In the genomic region with DNA sequence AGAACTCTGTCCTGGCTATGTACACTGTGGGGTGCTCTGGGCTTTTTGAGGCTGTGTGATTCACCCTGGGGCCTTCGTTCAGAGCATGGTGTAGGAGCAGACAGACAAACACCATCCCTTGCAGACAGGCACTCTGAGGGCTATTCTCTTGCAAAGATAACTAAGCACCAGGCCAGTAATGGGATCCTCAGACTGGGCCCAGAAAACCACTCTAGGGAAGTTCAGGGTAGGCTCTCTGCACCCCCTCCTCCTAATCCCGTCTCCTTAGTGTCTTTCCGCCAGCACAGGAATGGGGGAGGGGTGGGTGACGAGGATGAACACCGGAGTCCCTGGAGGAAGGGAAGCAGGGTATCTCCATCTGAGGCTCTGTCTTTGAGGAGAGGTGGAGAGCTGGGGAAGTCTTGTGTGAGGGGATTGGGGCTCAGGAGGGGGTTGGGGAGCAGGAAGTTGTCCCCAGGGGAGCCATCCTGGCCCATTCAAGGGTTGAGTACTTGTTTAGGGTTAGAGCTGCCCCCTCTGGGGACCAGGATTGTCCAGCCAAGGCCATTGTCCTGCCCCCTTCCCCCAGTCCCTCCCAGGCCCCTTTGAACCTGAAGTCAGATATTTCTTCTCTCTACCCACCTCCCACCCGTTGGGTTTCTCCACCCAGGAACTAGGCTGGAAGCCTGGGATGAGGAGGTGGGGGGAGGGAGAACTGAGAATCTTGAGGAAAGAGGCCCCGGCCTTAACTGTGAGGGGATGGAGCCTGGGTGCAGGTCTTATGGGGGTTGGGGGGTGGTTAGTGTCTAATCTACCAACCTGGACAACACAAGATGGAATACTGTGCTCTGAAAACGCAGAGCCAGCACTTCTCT, we compare ENCODE assay signal across 26 mouse cellular contexts. TPM values are rescaled to one million over a fixed set of nuclear protein-coding genes. Genes with fewer than 3 reads are reported as not detected.
DNase-seq lines count a peak whose midpoint lies in the region; ATAC-seq and TF ChIP-seq lines count a peak whose summit lies in the region.
"Had no signal": no experiment of that assay in that cellular context is flagged by ENCODE, and none has a peak within 500 bp of the region (broad histone marks: within the 10 kb centered on the region; RNA-seq: fewer than 3 reads in every experiment).

No protein-coding gene starts in this region.

- H3K9ac ChIP-seq in forebrain, embryonic 13.5 days: 0 out of 2 replicates have a peak overlapping the region, but pooled peaks have one; percentile 18
- no peak overlapping the region for H3K9ac ChIP-seq in forebrain, embryonic 14.5 days (ENCODE audit: low read length)
- H3K9ac ChIP-seq in kidney, embryonic 16.5 days (replicated peaks; ENCODE audit: low read length): no peak overlapping the region
- H3K9ac ChIP-seq: forebrain, embryonic 15.5 days; hindbrain, embryonic 12.5 days had no signal

- TF ChIP-seq CTCF in testis, adult 2 months (IDR thresholded peaks at IDR 0.05; ENCODE audit: control insufficient read depth, insufficient read depth, insufficient replicate concordance, low read depth, low read length): no peak

- DNase-seq in forebrain, embryonic 14.5 days (ENCODE audit: low spot score): no peak
- DNase-seq in testis, postnatal 14 days (ENCODE audit: low spot score): no peak
- DNase-seq in embryonic facial prominence, embryonic 10.5 days (ENCODE audit: low spot score): no peak
- DNase-seq: adrenal gland, postnatal 14 days; B cell, adult 2 months; cerebellum, adult 18-20 months; cerebellum, adult 9-11 months; cerebellum, postnatal 36 days; gastrocnemius, postnatal 36 days; heart, adult 11 months; heart, postnatal 10 days; heart, postnatal 4 days had no signal

- no peaks in the 10 kb centered on the region for H3K9me3 ChIP-seq in forebrain, embryonic 13.5 days (replicated peaks)
- H3K9me3 ChIP-seq in forebrain, embryonic 14.5 days (replicated peaks; ENCODE audit: control insufficient read depth, low read length): no peaks in the 10 kb centered on the region
- no peaks in the 10 kb centered on the region for H3K9me3 ChIP-seq in embryonic facial prominence, embryonic 10.5 days
- no peaks in the 10 kb centered on the region for H3K9me3 ChIP-seq in kidney, embryonic 16.5 days (ENCODE audit: low read length)
- H3K9me3 ChIP-seq: forebrain, embryonic 15.5 days; G1E; heart, embryonic 10.5 days; hindbrain, embryonic 12.5 days had no signal

- H3K4me2 ChIP-seq in forebrain, embryonic 13.5 days: no peak overlapping the region
- H3K4me2 ChIP-seq in forebrain, embryonic 14.5 days (ENCODE audit: low read length): no peak overlapping the region
- no peak overlapping the region for H3K4me2 ChIP-seq in kidney, embryonic 16.5 days (replicated peaks; ENCODE audit: low read depth, low read length)
- H3K4me2 ChIP-seq: forebrain, embryonic 15.5 days; hindbrain, embryonic 12.5 days had no signal

- H3K36me3 ChIP-seq in forebrain, embryonic 13.5 days (ENCODE audit: poor library complexity, severe bottlenecking): no peaks in the 10 kb centered on the region
- no peaks in the 10 kb centered on the region for H3K36me3 ChIP-seq in forebrain, embryonic 14.5 days (ENCODE audit: control insufficient read depth, insufficient read depth, low read length)
- H3K36me3 ChIP-seq in testis, adult 2 months (ENCODE audit: control insufficient read depth, insufficient read depth, low read length): no peaks in the 10 kb centered on the region
- no peaks in the 10 kb centered on the region for H3K36me3 ChIP-seq in embryonic facial prominence, embryonic 10.5 days (replicated peaks)
- H3K36me3 ChIP-seq in kidney, embryonic 16.5 days (ENCODE audit: insufficient read depth, low read length): no peaks in the 10 kb centered on the region
- H3K36me3 ChIP-seq: forebrain, embryonic 15.5 days; G1E; heart, embryonic 10.5 days; hindbrain, embryonic 12.5 days had no signal

- WGBS in forebrain, embryonic 13.5 days: 15% methylated on average over 8 of the region's 8 CpGs
- 16% methylated on average over 8 of the region's 8 CpGs for WGBS in forebrain, embryonic 14.5 days
- 11% methylated on average over 8 of the region's 8 CpGs for WGBS in embryonic facial prominence, embryonic 10.5 days
- WGBS in kidney, embryonic 16.5 days: 27% methylated on average over 8 of the region's 8 CpGs

- TF ChIP-seq POLR2A in testis, adult 2 months (IDR thresholded peaks at IDR 0.05; ENCODE audit: control insufficient read depth, low read depth, low read length): no peak

- no peak for ATAC-seq in forebrain, embryonic 13.5 days
- ATAC-seq in forebrain, embryonic 14.5 days: no peak
- ATAC-seq in cerebellum, adult (ENCODE audit: insufficient number of reproducible peaks, low FRiP score, low TSS enrichment): no peak
- ATAC-seq in kidney, embryonic 16.5 days (ENCODE audit: low FRiP score, low TSS enrichment): no peak
- ATAC-seq: activated CD4-positive, CD25-positive, alpha-beta regulatory T cell, adult 4 months; CD4-positive, CD25-positive, alpha-beta regulatory T cell, adult 4 months; forebrain, embryonic 15.5 days; hindbrain, postnatal 0 days had no signal

- H3K4me1 ChIP-seq in forebrain, embryonic 13.5 days: no peaks in the 10 kb centered on the region
- H3K4me1 ChIP-seq in forebrain, embryonic 14.5 days (ENCODE audit: control insufficient read depth, insufficient read depth, low read length): peaks cover 4% of the 10 kb centered on the region; the same call in 1 of the 2 replicates
- H3K4me1 ChIP-seq in testis, adult 2 months (ENCODE audit: control insufficient read depth, insufficient read depth, low read length): peaks cover 6% of the 10 kb centered on the region
- H3K4me1 ChIP-seq in embryonic facial prominence, embryonic 10.5 days: peaks cover 29% of the 10 kb centered on the region
- no peaks in the 10 kb centered on the region for H3K4me1 ChIP-seq in kidney, embryonic 16.5 days (ENCODE audit: insufficient read depth, low read length)
- H3K4me1 ChIP-seq: forebrain, embryonic 15.5 days had no signal

- no peak overlapping the region for H3K4me3 ChIP-seq in forebrain, embryonic 13.5 days
- no peak overlapping the region for H3K4me3 ChIP-seq in forebrain, embryonic 14.5 days (ENCODE audit: low read depth, low read length)
- H3K4me3 ChIP-seq in testis, adult 2 months (ENCODE audit: control insufficient read depth, low read depth, low read length): peak overlapping the region; percentile 74
- peak overlapping the region; percentile 8; the same call in 1 of the 2 replicates for H3K4me3 ChIP-seq in embryonic facial prominence, embryonic 10.5 days
- H3K4me3 ChIP-seq in kidney, embryonic 16.5 days (ENCODE audit: low read length): no peak overlapping the region
- H3K4me3 ChIP-seq: forebrain, embryonic 15.5 days; heart, embryonic 10.5 days; hindbrain, embryonic 12.5 days had no signal

- no peak overlapping the region for H3K27ac ChIP-seq in forebrain, embryonic 13.5 days
- H3K27ac ChIP-seq in forebrain, embryonic 14.5 days (ENCODE audit: low read depth, low read length): no peak overlapping the region
- no peak overlapping the region for H3K27ac ChIP-seq in testis, adult 2 months (ENCODE audit: control insufficient read depth, insufficient read depth, low read depth, low read length)
- no peak overlapping the region for H3K27ac ChIP-seq in embryonic facial prominence, embryonic 10.5 days (replicated peaks)
- no peak overlapping the region for H3K27ac ChIP-seq in kidney, embryonic 16.5 days (ENCODE audit: low read length)
- H3K27ac ChIP-seq: forebrain, embryonic 15.5 days; heart, embryonic 10.5 days; hindbrain, embryonic 12.5 days; hindbrain, postnatal 0 days had no signal

- H3K27me3 ChIP-seq in forebrain, embryonic 13.5 days: peaks cover 52% of the 10 kb centered on the region
- peaks cover 18% of the 10 kb centered on the region for H3K27me3 ChIP-seq in forebrain, embryonic 14.5 days (replicated peaks; ENCODE audit: control insufficient read depth, insufficient read depth, low read length)
- no peaks in the 10 kb centered on the region for H3K27me3 ChIP-seq in testis, adult 2 months (ENCODE audit: control insufficient read depth, insufficient read depth, low read length)
- peaks cover 78% of the 10 kb centered on the region for H3K27me3 ChIP-seq in embryonic facial prominence, embryonic 10.5 days (replicated peaks; ENCODE audit: low read depth, poor library complexity, severe bottlenecking)
- H3K27me3 ChIP-seq in kidney, embryonic 16.5 days (ENCODE audit: insufficient read depth, low read length): peaks cover 17% of the 10 kb centered on the region

RNA-seq across cellular contexts. Expression of gene Pou5f1, which starts 1.0 kb away (rescaled TPM):
- not detected in 2 replicates for polyA plus RNA-seq in forebrain, embryonic 13.5 days (2015; fragmentation: Nextera tagmentation; extraction: Ambion mirVana)
- polyA plus RNA-seq in forebrain, embryonic 14.5 days (2014; fragmentation: Nextera tagmentation; extraction: Ambion mirVana): 0.20 TPM in 1 of 2 replicates, not detected in the other
- 9.6 and 11.1 TPM in 2 replicates for polyA plus RNA-seq in testis, adult 2 months (2012; rRNA removed)
- polyA plus RNA-seq in embryonic facial prominence, embryonic 10.5 days (2016; fragmentation: Nextera tagmentation; extraction: Ambion mirVana): not detected in 2 replicates
- 0.19 TPM in 1 of 2 replicates, not detected in the other for polyA plus RNA-seq in kidney, embryonic 16.5 days (2015; fragmentation: Nextera tagmentation; extraction: Ambion mirVana)
- polyA plus RNA-seq: embryonic facial prominence, embryonic 14.5 days; forebrain, embryonic 15.5 days; G1E; heart, embryonic 14.5 days; hindbrain, embryonic 12.5 days; hindbrain, postnatal 0 days; intestine, embryonic 14.5 days had no signal

RNA-seq across cellular contexts. Expression of gene Tcf19, which starts 11.8 kb away (rescaled TPM):
- 54.4 and 55.5 TPM in 2 replicates for polyA plus RNA-seq in forebrain, embryonic 13.5 days (2015; fragmentation: Nextera tagmentation; extraction: Ambion mirVana)
- polyA plus RNA-seq in forebrain, embryonic 14.5 days (2014; fragmentation: Nextera tagmentation; extraction: Ambion mirVana): 40.8 and 48.8 TPM in 2 replicates
- polyA plus RNA-seq in testis, adult 2 months (2012; rRNA removed): 2.5 and 2.6 TPM in 2 replicates
- 43.7 and 45.5 TPM in 2 replicates for polyA plus RNA-seq in embryonic facial prominence, embryonic 10.5 days (2016; fragmentation: Nextera tagmentation; extraction: Ambion mirVana)
- 72.9 and 77.2 TPM in 2 replicates for polyA plus RNA-seq in kidney, embryonic 16.5 days (2015; fragmentation: Nextera tagmentation; extraction: Ambion mirVana)

RNA-seq across cellular contexts. Expression of gene Cchcr1, which starts 12.0 kb away (rescaled TPM):
- 11.7 and 13.8 TPM in 2 replicates for polyA plus RNA-seq in forebrain, embryonic 13.5 days (2015; fragmentation: Nextera tagmentation; extraction: Ambion mirVana)
- polyA plus RNA-seq in forebrain, embryonic 14.5 days (2014; fragmentation: Nextera tagmentation; extraction: Ambion mirVana): 4.7 and 6.5 TPM in 2 replicates
- polyA plus RNA-seq in testis, adult 2 months (2012; rRNA removed): 294 and 295 TPM in 2 replicates
- 24.2 and 25.0 TPM in 2 replicates for polyA plus RNA-seq in embryonic facial prominence, embryonic 10.5 days (2016; fragmentation: Nextera tagmentation; extraction: Ambion mirVana)
- polyA plus RNA-seq in kidney, embryonic 16.5 days (2015; fragmentation: Nextera tagmentation; extraction: Ambion mirVana): 17.3 and 20.5 TPM in 2 replicates

RNA-seq across cellular contexts. Expression of gene Psors1c2, which starts 28.1 kb away (rescaled TPM):
- 1.4 and 2.1 TPM in 2 replicates for polyA plus RNA-seq in forebrain, embryonic 13.5 days (2015; fragmentation: Nextera tagmentation; extraction: Ambion mirVana)
- 0.28 and 0.36 TPM in 2 replicates for polyA plus RNA-seq in forebrain, embryonic 14.5 days (2014; fragmentation: Nextera tagmentation; extraction: Ambion mirVana)
- polyA plus RNA-seq in testis, adult 2 months (2012; rRNA removed): 2.5 and 3.6 TPM in 2 replicates
- polyA plus RNA-seq in embryonic facial prominence, embryonic 10.5 days (2016; fragmentation: Nextera tagmentation; extraction: Ambion mirVana): 1.6 and 1.9 TPM in 2 replicates
- 1.5 TPM in 2 replicates for polyA plus RNA-seq in kidney, embryonic 16.5 days (2015; fragmentation: Nextera tagmentation; extraction: Ambion mirVana)
- polyA plus RNA-seq: activated CD4-positive, CD25-positive, alpha-beta regulatory T cell, adult 4 months had no signal

RNA-seq across cellular contexts. Expression of gene H2-Q10, which starts 35.0 kb away (rescaled TPM):
- 0.55 TPM in 1 of 2 replicates, not detected in the other for polyA plus RNA-seq in forebrain, embryonic 13.5 days (2015; fragmentation: Nextera tagmentation; extraction: Ambion mirVana)
- polyA plus RNA-seq in forebrain, embryonic 14.5 days (2014; fragmentation: Nextera tagmentation; extraction: Ambion mirVana): 0.23 TPM in 1 of 2 replicates, not detected in the other
- 0.19 and 0.33 TPM in 2 replicates for polyA plus RNA-seq in testis, adult 2 months (2012; rRNA removed)
- 0.39 and 0.57 TPM in 2 replicates for polyA plus RNA-seq in embryonic facial prominence, embryonic 10.5 days (2016; fragmentation: Nextera tagmentation; extraction: Ambion mirVana)
- 1.4 and 1.6 TPM in 2 replicates for polyA plus RNA-seq in kidney, embryonic 16.5 days (2015; fragmentation: Nextera tagmentation; extraction: Ambion mirVana)
- polyA plus RNA-seq: G1E had no signal

Comparison
In these comparisons a context has a peak if more than half of its experiments do, and no peak if none do; other contexts are left out.
1. H3K4me3 ChIP-seq: peak in testis, adult 2 months (single experiment) and embryonic facial prominence, embryonic 10.5 days (single experiment); none in forebrain, embryonic 13.5 days (single experiment), forebrain, embryonic 14.5 days (single experiment) and kidney, embryonic 16.5 days (single experiment).
2. RNA of gene Tcf19, which starts 11.8 kb away (polyA plus RNA-seq): 72.9 to 77.2 TPM in kidney, embryonic 16.5 days, 54.4 to 55.5 TPM in forebrain, embryonic 13.5 days, 40.8 to 48.8 TPM in forebrain, embryonic 14.5 days and 43.7 to 45.5 TPM in embryonic facial prominence, embryonic 10.5 days; 2.5 to 2.6 TPM in testis, adult 2 months; every median in the first group is over 10 times any median in the second.
3. RNA of gene Cchcr1, which starts 12.0 kb away (polyA plus RNA-seq): 294 to 295 TPM in testis, adult 2 months; 24.2 to 25.0 TPM in embryonic facial prominence, embryonic 10.5 days, 17.3 to 20.5 TPM in kidney, embryonic 16.5 days, 11.7 to 13.8 TPM in forebrain, embryonic 13.5 days and 4.7 to 6.5 TPM in forebrain, embryonic 14.5 days; every median in the first group is over 10 times any median in the second.